Mouse (Mus musculus): ENCODE results near the gene Tas2r134. TPM values are rescaled to one million over a fixed set of nuclear protein-coding genes. Genes with fewer than 3 reads are reported as not detected.
A peak's percentile ranks its signal among the peaks of the same experiment; 100 is the strongest.

Tas2r134 gene
- polyA plus RNA-seq (2012; rRNA removed) = not detected in 2 replicates
- not detected in 2 replicates for polyA plus RNA-seq (2014; fragmentation: Nextera tagmentation; extraction: Ambion mirVana)

- WGBS (ENCODE audit: insufficient replicate concordance) = 74% methylated on average over 4 of the region's 4 CpGs
- DNase-seq (ENCODE audit: low read depth in 3 of 3, low spot score in 3 of 3) = no peak
- no peak within 1 kb of the TSS for H3K4me3 ChIP-seq (ENCODE audit: insufficient read depth in 1 of 2, low read depth in 2 of 2, low read length in 2 of 2)
- H3K4me1 ChIP-seq (replicated peaks; ENCODE audit: control insufficient read depth in 2 of 2, insufficient read depth in 2 of 2, low read length in 1 of 2) = no peaks in the 10 kb centered on the region
- no peak for ATAC-seq (ENCODE audit: insufficient read depth)
- H3K27ac ChIP-seq = no peak within 1 kb of the TSS
- H3K9me3 ChIP-seq (ENCODE audit: control insufficient read depth, low read length) = no peaks in the 10 kb centered on the region
- TF ChIP-seq EP300 (IDR thresholded peaks at IDR 0.05; ENCODE audit: low read depth) = no peak
- no peak for TF ChIP-seq CTCF (IDR thresholded peaks at IDR 0.05; ENCODE audit: low read depth)
- H3K36me3 ChIP-seq (replicated peaks; ENCODE audit: control insufficient read depth, insufficient read depth, low read depth) = no peaks in the 10 kb centered on the region
- H3K9ac ChIP-seq (replicated peaks) = no peak within 1 kb of the TSS
- H3K27me3 ChIP-seq (ENCODE audit: control insufficient read depth, insufficient read depth, low read length) = no peaks in the 10 kb centered on the region
- H3K4me2 ChIP-seq (ENCODE audit: low read depth) = no peak within 1 kb of the TSS
Observed at GRCm38 (mm10) chr2:51627211-51627610, at the start of gene Tas2r134. Gene Tas2r134, plus strand, starts transcription at chr2:51627511.

GRCm38 (mm10) chr2:51579767-51580166, 47.5 kb upstream of the Tas2r134 start:
- DNase-seq (ENCODE audit: low read depth in 3 of 3, low spot score in 3 of 3) = no peak
- H3K27ac ChIP-seq = no peak overlapping the region
- no peak overlapping the region for H3K9ac ChIP-seq (replicated peaks)
- no peak overlapping the region for H3K4me2 ChIP-seq (ENCODE audit: low read depth)
- H3K36me3 ChIP-seq (replicated peaks; ENCODE audit: control insufficient read depth, insufficient read depth, low read depth) = no peaks in the 10 kb centered on the region
- no peaks in the 10 kb centered on the region for H3K4me1 ChIP-seq (replicated peaks; ENCODE audit: control insufficient read depth in 2 of 2, insufficient read depth in 2 of 2, low read length in 1 of 2)
- TF ChIP-seq EP300 (IDR thresholded peaks at IDR 0.05; ENCODE audit: low read depth) (no peak), CTCF (IDR thresholded peaks at IDR 0.05; ENCODE audit: low read depth) (no peak)
- H3K9me3 ChIP-seq (ENCODE audit: control insufficient read depth, low read length) = no peaks in the 10 kb centered on the region
- H3K27me3 ChIP-seq (ENCODE audit: control insufficient read depth, insufficient read depth, low read length) = no peaks in the 10 kb centered on the region
- WGBS (ENCODE audit: insufficient replicate concordance) = 44% methylated on average over 5 of the region's 5 CpGs
- H3K4me3 ChIP-seq (ENCODE audit: insufficient read depth in 1 of 2, low read depth in 2 of 2, low read length in 2 of 2) = no peak overlapping the region
- ATAC-seq (ENCODE audit: insufficient read depth) = no peak

GRCm38 (mm10) chr2:51584050-51585046, 43.0 kb upstream of the Tas2r134 start:
- ATAC-seq (ENCODE audit: insufficient read depth) (no peak), DNase-seq (ENCODE audit: low read depth in 3 of 3, low spot score in 3 of 3) (no peak)
- WGBS (ENCODE audit: insufficient replicate concordance) = 60% methylated on average over 9 of the region's 9 CpGs
- no peaks in the 10 kb centered on the region for H3K4me1 ChIP-seq (replicated peaks; ENCODE audit: control insufficient read depth in 2 of 2, insufficient read depth in 2 of 2, low read length in 1 of 2)
- H3K9ac ChIP-seq (replicated peaks) = no peak overlapping the region
- no peak overlapping the region for H3K4me3 ChIP-seq (ENCODE audit: insufficient read depth in 1 of 2, low read depth in 2 of 2, low read length in 2 of 2)
- no peak overlapping the region for H3K27ac ChIP-seq
- no peaks in the 10 kb centered on the region for H3K9me3 ChIP-seq (ENCODE audit: control insufficient read depth, low read length)
- H3K36me3 ChIP-seq (replicated peaks; ENCODE audit: control insufficient read depth, insufficient read depth, low read depth) = no peaks in the 10 kb centered on the region
- H3K4me2 ChIP-seq (ENCODE audit: low read depth) = no peak overlapping the region
- H3K27me3 ChIP-seq (ENCODE audit: control insufficient read depth, insufficient read depth, low read length) = no peaks in the 10 kb centered on the region
- no peak for TF ChIP-seq EP300 (IDR thresholded peaks at IDR 0.05; ENCODE audit: low read depth)
- TF ChIP-seq CTCF (IDR thresholded peaks at IDR 0.05; ENCODE audit: low read depth) = no peak

GRCm38 (mm10) chr2:51588336-51588735, 39.0 kb upstream of the Tas2r134 start:
- no peaks in the 10 kb centered on the region for H3K4me1 ChIP-seq (replicated peaks; ENCODE audit: control insufficient read depth in 2 of 2, insufficient read depth in 2 of 2, low read length in 1 of 2)
- H3K4me2 ChIP-seq (ENCODE audit: low read depth) = no peak overlapping the region
- WGBS (ENCODE audit: insufficient replicate concordance) = 37% methylated on average over 4 of the region's 4 CpGs
- H3K4me3 ChIP-seq (ENCODE audit: insufficient read depth in 1 of 2, low read depth in 2 of 2, low read length in 2 of 2) = no peak overlapping the region
- no peak overlapping the region for H3K27ac ChIP-seq
- no peak for ATAC-seq (ENCODE audit: insufficient read depth)
- TF ChIP-seq EP300 (IDR thresholded peaks at IDR 0.05; ENCODE audit: low read depth) (no peak), CTCF (IDR thresholded peaks at IDR 0.05; ENCODE audit: low read depth) (no peak)
- no peak overlapping the region for H3K9ac ChIP-seq (replicated peaks)
- no peaks in the 10 kb centered on the region for H3K9me3 ChIP-seq (ENCODE audit: control insufficient read depth, low read length)
- DNase-seq (ENCODE audit: low read depth in 3 of 3, low spot score in 3 of 3) = no peak
- no peaks in the 10 kb centered on the region for H3K27me3 ChIP-seq (ENCODE audit: control insufficient read depth, insufficient read depth, low read length)
- H3K36me3 ChIP-seq (replicated peaks; ENCODE audit: control insufficient read depth, insufficient read depth, low read depth) = no peaks in the 10 kb centered on the region

GRCm38 (mm10) chr2:51588895-51589294, 38.4 kb upstream of the Tas2r134 start:
- H3K9me3 ChIP-seq (ENCODE audit: control insufficient read depth, low read length) = no peaks in the 10 kb centered on the region
- H3K4me1 ChIP-seq (replicated peaks; ENCODE audit: control insufficient read depth in 2 of 2, insufficient read depth in 2 of 2, low read length in 1 of 2) = no peaks in the 10 kb centered on the region
- ATAC-seq (ENCODE audit: insufficient read depth) = no peak
- no peak overlapping the region for H3K4me3 ChIP-seq (ENCODE audit: insufficient read depth in 1 of 2, low read depth in 2 of 2, low read length in 2 of 2)
- H3K27ac ChIP-seq = no peak overlapping the region
- DNase-seq (ENCODE audit: low read depth in 3 of 3, low spot score in 3 of 3) = no peak
- H3K9ac ChIP-seq (replicated peaks) = no peak overlapping the region
- TF ChIP-seq CTCF (IDR thresholded peaks at IDR 0.05; ENCODE audit: low read depth) (peak; percentile 29; the same call in 1 of the 2 replicates), EP300 (IDR thresholded peaks at IDR 0.05; ENCODE audit: low read depth) (no peak)
- no peak overlapping the region for H3K4me2 ChIP-seq (ENCODE audit: low read depth)
- no peaks in the 10 kb centered on the region for H3K27me3 ChIP-seq (ENCODE audit: control insufficient read depth, insufficient read depth, low read length)
- 48% methylated on average over 6 of the region's 6 CpGs for WGBS (ENCODE audit: insufficient replicate concordance)
- H3K36me3 ChIP-seq (replicated peaks; ENCODE audit: control insufficient read depth, insufficient read depth, low read depth) = no peaks in the 10 kb centered on the region

Measured in liver, embryonic 14.5 days (tissue).